Mouse (Mus musculus): ENCODE measurements at regions not wholly inside any gene's neighbourhood (a gene's known extent, or its start where the extent isn't known, plus 50 kb on each side); places are given as distances from the start of the nearest gene placed in this dataset.
"Not testable (repeated sequence)": the region's sequence is repeated elsewhere in the genome, so short reads cannot be mapped to it uniquely, and the experiment has no call there.

DNA sequence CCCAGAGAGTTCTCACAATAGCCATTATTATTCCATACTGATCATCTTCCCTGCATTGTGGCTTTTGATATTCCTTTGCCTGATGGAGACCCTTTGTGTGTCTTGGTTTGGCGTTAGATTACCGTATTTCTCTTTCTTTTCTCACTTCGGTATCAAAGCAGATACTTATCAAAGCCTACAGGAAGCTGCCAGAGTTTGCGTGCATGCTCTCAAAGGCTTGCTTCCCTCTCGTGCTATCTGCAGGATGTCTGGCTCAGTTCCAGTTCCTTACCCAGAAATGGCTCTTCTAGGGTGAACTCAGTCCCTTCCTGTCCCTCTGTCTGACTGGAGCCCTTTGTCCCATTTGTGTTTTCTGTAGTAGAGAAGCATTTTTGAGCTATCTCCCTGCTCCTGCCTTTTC is 124.5 kb upstream of the Stt3b start:
- DNase-seq (ENCODE audit: low spot score) (peak; percentile 30), ATAC-seq (no peak)
- no peak overlapping the region for H3K9ac ChIP-seq (replicated peaks; ENCODE audit: low read depth)
- 2% methylated on average over 5 of the region's 5 CpGs for WGBS
- peaks cover 5% of the 10 kb centered on the region; the same call in 1 of the 2 replicates for H3K9me3 ChIP-seq (ENCODE audit: low read length)
- TF ChIP-seq EP300 (IDR thresholded peaks at IDR 0.05) (peak; percentile 60), CTCF (IDR thresholded peaks at IDR 0.05) (no peak)
- no peak overlapping the region for H3K4me2 ChIP-seq (replicated peaks; ENCODE audit: low read depth, low read length)
- H3K4me3 ChIP-seq (ENCODE audit: low read depth, low read length): no peak overlapping the region
- no peaks in the 10 kb centered on the region for H3K4me1 ChIP-seq (ENCODE audit: insufficient read depth, low read depth, low read length)
- H3K36me3 ChIP-seq (ENCODE audit: insufficient read depth, low read length): no peaks in the 10 kb centered on the region
- no peaks in the 10 kb centered on the region for H3K27me3 ChIP-seq (replicated peaks; ENCODE audit: insufficient read depth, low read length)
- no peak overlapping the region for H3K27ac ChIP-seq (ENCODE audit: low read length)

DNA sequence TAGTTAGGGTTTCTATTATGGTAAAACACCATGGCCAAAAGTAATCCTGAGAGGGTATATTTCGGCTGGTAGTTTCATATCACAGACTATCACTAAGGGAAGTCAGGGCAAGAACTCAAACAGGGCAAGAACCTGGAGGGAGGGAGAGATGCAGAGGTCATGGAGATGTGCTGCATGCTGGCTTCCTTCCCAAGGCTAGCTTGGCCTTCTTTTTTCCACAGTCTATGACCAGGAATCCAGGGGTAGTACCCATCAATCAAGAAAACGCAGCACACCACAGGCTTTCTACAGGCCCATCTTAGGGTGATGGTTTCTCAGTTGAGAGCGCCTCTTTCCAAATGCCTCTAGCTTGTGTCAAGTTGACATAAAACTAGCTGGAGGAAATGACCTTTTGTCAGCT is 126.1 kb upstream of the Stt3b start:
- WGBS: 80% methylated on average over 3 of the region's 3 CpGs
- DNase-seq (ENCODE audit: low spot score) (no peak), ATAC-seq (no peak)
- Histone ChIP-seq H3K9ac (replicated peaks; ENCODE audit: low read depth) (no peak overlapping the region), H3K4me3 (ENCODE audit: low read depth, low read length) (no peak overlapping the region), H3K4me2 (replicated peaks; ENCODE audit: low read depth, low read length) (no peak overlapping the region), H3K27ac (ENCODE audit: low read length) (no peak overlapping the region), H3K27me3 (replicated peaks; ENCODE audit: insufficient read depth, low read length) (no peaks in the 10 kb centered on the region), H3K9me3 (ENCODE audit: low read length) (peaks cover 5% of the 10 kb centered on the region; the same call in 1 of the 2 replicates), H3K36me3 (ENCODE audit: insufficient read depth, low read length) (no peaks in the 10 kb centered on the region), H3K4me1 (ENCODE audit: insufficient read depth, low read depth, low read length) (no peaks in the 10 kb centered on the region)
- no peak for TF ChIP-seq EP300 (IDR thresholded peaks at IDR 0.05)
- no peak for TF ChIP-seq CTCF (IDR thresholded peaks at IDR 0.05)

DNA sequence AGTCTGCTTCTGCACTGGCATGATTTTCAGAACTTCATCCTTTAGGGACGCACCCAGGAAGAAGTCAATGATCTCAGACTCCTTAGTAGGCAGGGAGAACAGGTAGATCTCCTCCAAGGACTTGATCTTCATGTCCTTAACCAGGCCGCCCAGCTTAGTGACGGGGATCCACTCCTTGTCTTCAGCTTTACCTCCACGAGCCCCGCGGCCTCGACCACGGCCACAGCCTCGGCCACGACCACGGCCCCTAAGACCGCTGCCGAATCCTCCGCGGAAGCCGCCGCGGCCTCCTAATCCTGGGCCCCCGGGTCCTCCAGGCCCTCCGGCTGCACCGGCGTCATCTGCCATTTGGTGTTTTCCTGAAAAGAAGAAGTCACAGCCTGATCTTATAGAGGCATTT is 128.0 kb upstream of the Stt3b start:
- ATAC-seq; H3K27ac ChIP-seq (ENCODE audit: low read length); H3K9me3 ChIP-seq (ENCODE audit: low read length); H3K4me3 ChIP-seq (ENCODE audit: low read depth, low read length); H3K4me1 ChIP-seq (ENCODE audit: insufficient read depth, low read depth, low read length); H3K27me3 ChIP-seq (replicated peaks; ENCODE audit: insufficient read depth, low read length); H3K36me3 ChIP-seq (ENCODE audit: insufficient read depth, low read length); H3K9ac ChIP-seq (replicated peaks; ENCODE audit: low read depth); H3K4me2 ChIP-seq (replicated peaks; ENCODE audit: low read depth, low read length); DNase-seq (ENCODE audit: low spot score): not testable (repeated sequence)
- 94% methylated on average over 13 of the region's 22 CpGs for whole genome bisulfite sequencing

DNA sequence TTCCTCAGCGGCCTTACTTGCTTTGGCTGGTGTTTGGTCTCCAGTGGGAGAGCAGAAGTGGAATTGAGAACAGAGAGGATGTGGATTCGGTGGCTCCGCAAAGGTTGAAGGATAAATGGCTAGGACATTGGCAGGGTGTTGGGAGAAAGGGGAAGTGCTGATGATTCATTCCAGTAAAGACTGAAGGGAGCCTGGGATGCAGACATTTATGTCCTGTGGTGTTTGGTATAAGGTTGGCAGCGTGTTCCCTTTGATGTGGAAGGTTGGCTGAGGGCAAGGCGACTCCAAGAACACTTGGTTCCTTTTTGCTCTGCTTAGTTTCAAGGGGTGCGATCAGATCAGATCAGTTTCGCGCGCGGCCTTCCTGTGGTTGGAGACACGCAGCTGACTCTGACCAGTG is 136.5 kb upstream of the Stt3b start:
- Histone ChIP-seq H3K4me1 (ENCODE audit: insufficient read depth, low read depth, low read length) (no peaks in the 10 kb centered on the region), H3K27me3 (replicated peaks; ENCODE audit: insufficient read depth, low read length) (no peaks in the 10 kb centered on the region), H3K9ac (replicated peaks; ENCODE audit: low read depth) (no peak overlapping the region), H3K4me3 (ENCODE audit: low read depth, low read length) (no peak overlapping the region), H3K27ac (ENCODE audit: low read length) (no peak overlapping the region), H3K4me2 (replicated peaks; ENCODE audit: low read depth, low read length) (no peak overlapping the region), H3K36me3 (ENCODE audit: insufficient read depth, low read length) (no peaks in the 10 kb centered on the region), H3K9me3 (ENCODE audit: low read length) (peaks cover 3% of the 10 kb centered on the region; the same call in 1 of the 2 replicates)
- DNase-seq (ENCODE audit: low spot score) (no peak), ATAC-seq (no peak)
- TF ChIP-seq CTCF (IDR thresholded peaks at IDR 0.05) (no peak), EP300 (IDR thresholded peaks at IDR 0.05) (no peak)
- 76% methylated on average over 11 of the region's 11 CpGs for WGBS

DNA sequence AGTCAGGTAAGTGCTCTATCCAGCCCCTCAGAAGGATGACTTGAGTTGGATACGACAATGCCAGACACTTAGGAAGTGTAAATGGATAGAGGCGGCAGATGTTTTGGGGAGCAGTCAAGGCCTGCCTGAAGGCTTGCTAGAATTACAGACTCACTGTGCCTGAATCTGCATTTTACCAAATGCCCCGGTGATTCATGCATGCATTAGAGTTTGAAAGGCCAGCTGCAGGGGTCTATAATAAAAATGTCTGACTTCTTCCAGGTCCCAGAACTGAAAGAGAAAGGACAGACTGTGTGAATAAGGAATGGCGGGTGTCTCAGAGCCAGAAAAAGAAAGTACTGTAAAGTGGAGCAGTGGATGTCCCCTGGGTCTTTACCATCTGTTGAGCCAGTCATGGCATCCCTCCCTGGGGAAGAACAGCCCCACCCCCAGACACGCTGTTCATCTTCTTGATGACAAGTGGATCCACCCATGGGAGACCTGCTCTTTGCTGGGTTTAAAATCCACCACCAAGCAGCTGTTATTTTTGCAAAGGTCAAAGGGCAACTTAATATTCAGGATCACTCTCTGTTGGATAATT is 140.6 kb upstream of the Stt3b start:
- H3K4me2 ChIP-seq (replicated peaks; ENCODE audit: low read depth, low read length): no peak overlapping the region
- H3K36me3 ChIP-seq (ENCODE audit: insufficient read depth, low read length): no peaks in the 10 kb centered on the region
- no peak overlapping the region for H3K27ac ChIP-seq (ENCODE audit: low read length)
- no peaks in the 10 kb centered on the region for H3K4me1 ChIP-seq (ENCODE audit: insufficient read depth, low read depth, low read length)
- peaks cover 3% of the 10 kb centered on the region; the same call in 1 of the 2 replicates for H3K9me3 ChIP-seq (ENCODE audit: low read length)
- 80% methylated on average over 5 of the region's 5 CpGs for WGBS
- DNase-seq (ENCODE audit: low spot score) (no peak), ATAC-seq (no peak)
- H3K4me3 ChIP-seq (ENCODE audit: low read depth, low read length): no peak overlapping the region
- TF ChIP-seq EP300 (IDR thresholded peaks at IDR 0.05) (no peak), CTCF (IDR thresholded peaks at IDR 0.05) (no peak)
- no peaks in the 10 kb centered on the region for H3K27me3 ChIP-seq (replicated peaks; ENCODE audit: insufficient read depth, low read length)
- H3K9ac ChIP-seq (replicated peaks; ENCODE audit: low read depth): no peak overlapping the region

DNA sequence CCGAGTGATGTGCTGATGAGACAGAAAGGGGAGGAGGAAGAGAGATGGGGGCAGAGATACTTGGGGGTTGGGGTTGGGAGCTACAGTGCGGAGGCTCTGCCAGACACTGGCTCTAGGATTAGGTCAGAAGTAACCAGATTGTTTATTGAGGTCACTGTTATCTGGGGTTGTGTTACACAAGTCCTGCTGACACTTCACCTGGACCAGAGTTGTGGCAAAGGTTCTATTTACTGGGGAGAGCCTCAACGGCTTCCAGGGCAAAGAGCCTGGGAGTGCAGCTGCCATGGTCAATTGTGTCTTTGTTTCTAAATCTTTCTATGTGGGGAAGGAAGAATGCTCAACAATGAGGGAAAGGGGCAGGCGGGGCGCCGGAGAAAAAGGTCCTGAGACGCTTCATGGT is 144.6 kb upstream of the Stt3b start:
- Histone ChIP-seq H3K4me2 (replicated peaks; ENCODE audit: low read depth, low read length) (no peak overlapping the region), H3K9me3 (ENCODE audit: low read length) (no peaks in the 10 kb centered on the region), H3K27ac (ENCODE audit: low read length) (no peak overlapping the region), H3K9ac (replicated peaks; ENCODE audit: low read depth) (no peak overlapping the region), H3K27me3 (replicated peaks; ENCODE audit: insufficient read depth, low read length) (no peaks in the 10 kb centered on the region), H3K4me1 (ENCODE audit: insufficient read depth, low read depth, low read length) (no peaks in the 10 kb centered on the region), H3K36me3 (ENCODE audit: insufficient read depth, low read length) (no peaks in the 10 kb centered on the region), H3K4me3 (ENCODE audit: low read depth, low read length) (no peak overlapping the region)
- DNase-seq (ENCODE audit: low spot score): no peak
- ATAC-seq: no peak
- WGBS: 75% methylated on average over 7 of the region's 7 CpGs
- no peak for TF ChIP-seq CTCF (IDR thresholded peaks at IDR 0.05)
- no peak for TF ChIP-seq EP300 (IDR thresholded peaks at IDR 0.05)

DNA sequence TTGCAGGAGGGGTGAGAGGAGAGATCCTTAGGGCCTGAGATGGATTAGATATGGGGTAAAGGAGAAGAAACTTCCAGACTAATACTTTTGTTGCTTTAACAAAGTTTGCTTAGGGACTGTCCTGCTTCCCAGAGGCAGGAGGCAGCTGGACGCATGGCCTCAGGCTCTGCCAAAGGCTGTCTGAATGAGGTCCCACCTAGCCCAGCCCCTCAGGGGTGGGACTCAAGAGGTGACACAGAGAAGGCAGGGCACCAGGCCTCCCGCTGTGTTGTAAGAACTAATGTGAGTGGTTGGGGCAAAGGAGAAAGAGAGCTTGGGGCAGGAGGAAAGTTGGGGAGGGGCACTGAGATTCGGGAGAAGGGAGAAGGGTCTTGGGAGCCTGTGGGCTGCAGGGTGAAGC is 145.9 kb upstream of the Stt3b start:
- no peak overlapping the region for H3K4me3 ChIP-seq (ENCODE audit: low read depth, low read length)
- no peak for DNase-seq (ENCODE audit: low spot score)
- no peaks in the 10 kb centered on the region for H3K9me3 ChIP-seq (ENCODE audit: low read length)
- no peak overlapping the region for H3K9ac ChIP-seq (replicated peaks; ENCODE audit: low read depth)
- WGBS: 50% methylated on average over 3 of the region's 3 CpGs
- no peaks in the 10 kb centered on the region for H3K4me1 ChIP-seq (ENCODE audit: insufficient read depth, low read depth, low read length)
- no peaks in the 10 kb centered on the region for H3K27me3 ChIP-seq (replicated peaks; ENCODE audit: insufficient read depth, low read length)
- no peaks in the 10 kb centered on the region for H3K36me3 ChIP-seq (ENCODE audit: insufficient read depth, low read length)
- ATAC-seq: no peak
- TF ChIP-seq CTCF (IDR thresholded peaks at IDR 0.05) (no peak), EP300 (IDR thresholded peaks at IDR 0.05) (no peak)
- no peak overlapping the region for H3K27ac ChIP-seq (ENCODE audit: low read length)
- no peak overlapping the region for H3K4me2 ChIP-seq (replicated peaks; ENCODE audit: low read depth, low read length)

All from lung, postnatal 0 days (tissue).